Mouse (Mus musculus): Measurements from ENCODE around the gene Arhgef17. TPM values are rescaled to one million over a fixed set of nuclear protein-coding genes. Genes with fewer than 3 reads are reported as not detected.
A peak's percentile ranks its signal among the peaks of the same experiment; 100 is the strongest.

Gene Arhgef17
- polyA plus RNA-seq (2015; fragmentation: Nextera tagmentation; extraction: Ambion mirVana): 7.3 and 7.4 TPM in 2 replicates

- Histone ChIP-seq H3K9me3 (replicated peaks; ENCODE audit: control insufficient read depth, low read length) (no peaks in the 10 kb centered on the region), H3K4me3 (replicated peaks; ENCODE audit: low read length) (peak within 1 kb of the TSS; percentile 84), H3K9ac (ENCODE audit: low read length) (peak within 1 kb of the TSS; percentile 96), H3K36me3 (ENCODE audit: control insufficient read depth, insufficient read depth, low read length) (no peaks in the 10 kb centered on the region), H3K27me3 (ENCODE audit: control insufficient read depth, insufficient read depth, low read length) (no peaks in the 10 kb centered on the region), H3K4me1 (ENCODE audit: control insufficient read depth, insufficient read depth, low read length) (peaks cover 41% of the 10 kb centered on the region), H3K4me2 (ENCODE audit: low read depth, low read length) (peak within 1 kb of the TSS; percentile 88), H3K27ac (ENCODE audit: low read length) (peak within 1 kb of the TSS; percentile 100)
- ATAC-seq (ENCODE audit: insufficient read depth, low FRiP score): peak; percentile 75
- 1% methylated on average over 35 of the region's 35 CpGs for WGBS
These were observed at the start of gene Arhgef17 for GRCm38 (mm10) chr7:100931926-100932480. Gene Arhgef17 (minus strand): TSS chr7:100932107.

- no peaks in the 10 kb centered on the region for H3K9me3 ChIP-seq (replicated peaks; ENCODE audit: control insufficient read depth, low read length)
- peak overlapping the region; percentile 48 for H3K9ac ChIP-seq (ENCODE audit: low read length)
- peaks cover 20% of the 10 kb centered on the region for H3K4me1 ChIP-seq (ENCODE audit: control insufficient read depth, insufficient read depth, low read length)
- H3K27ac ChIP-seq (ENCODE audit: low read length): peak overlapping the region; percentile 57
- no peak overlapping the region for H3K4me3 ChIP-seq (replicated peaks; ENCODE audit: low read length)
- 0 out of 2 replicates have a peak overlapping the region, but pooled peaks have one; percentile 12 for H3K4me2 ChIP-seq (ENCODE audit: low read depth, low read length)
- H3K27me3 ChIP-seq (ENCODE audit: control insufficient read depth, insufficient read depth, low read length): no peaks in the 10 kb centered on the region
- WGBS: 22% methylated on average over 2 of the region's 2 CpGs
- H3K36me3 ChIP-seq (ENCODE audit: control insufficient read depth, insufficient read depth, low read length): no peaks in the 10 kb centered on the region
- ATAC-seq (ENCODE audit: insufficient read depth, low FRiP score): peak; percentile 89; the same call in 1 of the 2 replicates
These were observed 47.3 kb upstream of the Arhgef17 start for GRCm38 (mm10) chr7:100979175-100979574.

- no peak overlapping the region for H3K9ac ChIP-seq (ENCODE audit: low read length)
- H3K9me3 ChIP-seq (replicated peaks; ENCODE audit: control insufficient read depth, low read length): no peaks in the 10 kb centered on the region
- H3K27ac ChIP-seq (ENCODE audit: low read length): no peak overlapping the region
- H3K4me1 ChIP-seq (ENCODE audit: control insufficient read depth, insufficient read depth, low read length): peaks cover 24% of the 10 kb centered on the region
- no peak overlapping the region for H3K4me2 ChIP-seq (ENCODE audit: low read depth, low read length)
- no peak for ATAC-seq (ENCODE audit: insufficient read depth, low FRiP score)
- H3K4me3 ChIP-seq (replicated peaks; ENCODE audit: low read length): no peak overlapping the region
- H3K27me3 ChIP-seq (ENCODE audit: control insufficient read depth, insufficient read depth, low read length): no peaks in the 10 kb centered on the region
- 86% methylated on average over 5 of the region's 5 CpGs for WGBS
- H3K36me3 ChIP-seq (ENCODE audit: control insufficient read depth, insufficient read depth, low read length): no peaks in the 10 kb centered on the region
These were observed 46.3 kb upstream of the Arhgef17 start for GRCm38 (mm10) chr7:100978171-100978570.

GRCm38 (mm10) chr7:100974135-100974903 is 42.4 kb upstream of the Arhgef17 start, which contains the start of gene P2ry6:
Gene P2ry6 (minus strand): TSS chr7:100974649.
- Histone ChIP-seq H3K27me3 (ENCODE audit: control insufficient read depth, insufficient read depth, low read length) (0 out of 2 replicates have a peak, but pooled peaks cover 4% of the 10 kb centered on the region), H3K27ac (ENCODE audit: low read length) (no peak within 1 kb of the TSS), H3K4me1 (ENCODE audit: control insufficient read depth, insufficient read depth, low read length) (peaks cover 20% of the 10 kb centered on the region), H3K4me2 (ENCODE audit: low read depth, low read length) (peak within 1 kb of the TSS; percentile 68), H3K9ac (ENCODE audit: low read length) (peak within 1 kb of the TSS; percentile 68), H3K4me3 (replicated peaks; ENCODE audit: low read length) (peak within 1 kb of the TSS; percentile 44), H3K9me3 (replicated peaks; ENCODE audit: control insufficient read depth, low read length) (no peaks in the 10 kb centered on the region), H3K36me3 (ENCODE audit: control insufficient read depth, insufficient read depth, low read length) (no peaks in the 10 kb centered on the region)
- 5% methylated on average over 36 of the region's 36 CpGs for WGBS
- peak; percentile 28; the same call in 1 of the 2 replicates for ATAC-seq (ENCODE audit: insufficient read depth, low FRiP score)

GRCm38 (mm10) chr7:100972875-100973274 is 41.0 kb upstream of the Arhgef17 start:
- Histone ChIP-seq H3K4me1 (ENCODE audit: control insufficient read depth, insufficient read depth, low read length) (peaks cover 11% of the 10 kb centered on the region), H3K4me2 (ENCODE audit: low read depth, low read length) (no peak overlapping the region), H3K36me3 (ENCODE audit: control insufficient read depth, insufficient read depth, low read length) (no peaks in the 10 kb centered on the region), H3K27me3 (ENCODE audit: control insufficient read depth, insufficient read depth, low read length) (0 out of 2 replicates have a peak, but pooled peaks cover 4% of the 10 kb centered on the region), H3K9me3 (replicated peaks; ENCODE audit: control insufficient read depth, low read length) (no peaks in the 10 kb centered on the region), H3K9ac (ENCODE audit: low read length) (no peak overlapping the region), H3K4me3 (replicated peaks; ENCODE audit: low read length) (no peak overlapping the region), H3K27ac (ENCODE audit: low read length) (no peak overlapping the region)
- WGBS: 53% methylated on average over 3 of the region's 3 CpGs
- no peak for ATAC-seq (ENCODE audit: insufficient read depth, low FRiP score)

- Histone ChIP-seq H3K4me3 (replicated peaks; ENCODE audit: low read length) (no peak overlapping the region), H3K9me3 (replicated peaks; ENCODE audit: control insufficient read depth, low read length) (no peaks in the 10 kb centered on the region), H3K27ac (ENCODE audit: low read length) (no peak overlapping the region), H3K36me3 (ENCODE audit: control insufficient read depth, insufficient read depth, low read length) (no peaks in the 10 kb centered on the region), H3K9ac (ENCODE audit: low read length) (no peak overlapping the region), H3K27me3 (ENCODE audit: control insufficient read depth, insufficient read depth, low read length) (0 out of 2 replicates have a peak, but pooled peaks cover 4% of the 10 kb centered on the region), H3K4me2 (ENCODE audit: low read depth, low read length) (no peak overlapping the region), H3K4me1 (ENCODE audit: control insufficient read depth, insufficient read depth, low read length) (peaks cover 3% of the 10 kb centered on the region; the same call in 1 of the 2 replicates)
- WGBS: 75% methylated on average over 10 of the region's 10 CpGs
- ATAC-seq (ENCODE audit: insufficient read depth, low FRiP score): no peak
These were observed 37.2 kb upstream of the Arhgef17 start for GRCm38 (mm10) chr7:100968874-100969659.

- H3K9ac ChIP-seq (ENCODE audit: low read length): no peak overlapping the region
- H3K27me3 ChIP-seq (ENCODE audit: control insufficient read depth, insufficient read depth, low read length): 0 out of 2 replicates have a peak, but pooled peaks cover 4% of the 10 kb centered on the region
- H3K9me3 ChIP-seq (replicated peaks; ENCODE audit: control insufficient read depth, low read length): no peaks in the 10 kb centered on the region
- H3K4me1 ChIP-seq (ENCODE audit: control insufficient read depth, insufficient read depth, low read length): no peaks in the 10 kb centered on the region
- H3K4me3 ChIP-seq (replicated peaks; ENCODE audit: low read length): no peak overlapping the region
- no peak for ATAC-seq (ENCODE audit: insufficient read depth, low FRiP score)
- H3K36me3 ChIP-seq (ENCODE audit: control insufficient read depth, insufficient read depth, low read length): no peaks in the 10 kb centered on the region
- no peak overlapping the region for H3K27ac ChIP-seq (ENCODE audit: low read length)
- 60% methylated on average over 6 of the region's 6 CpGs for WGBS
- no peak overlapping the region for H3K4me2 ChIP-seq (ENCODE audit: low read depth, low read length)
These were observed 36.5 kb upstream of the Arhgef17 start for GRCm38 (mm10) chr7:100968376-100968775.

GRCm38 (mm10) chr7:100967850-100968249 is 35.9 kb upstream of the Arhgef17 start:
- Histone ChIP-seq H3K9me3 (replicated peaks; ENCODE audit: control insufficient read depth, low read length) (no peaks in the 10 kb centered on the region), H3K4me3 (replicated peaks; ENCODE audit: low read length) (no peak overlapping the region), H3K36me3 (ENCODE audit: control insufficient read depth, insufficient read depth, low read length) (no peaks in the 10 kb centered on the region), H3K9ac (ENCODE audit: low read length) (no peak overlapping the region), H3K27ac (ENCODE audit: low read length) (no peak overlapping the region), H3K4me2 (ENCODE audit: low read depth, low read length) (no peak overlapping the region), H3K27me3 (ENCODE audit: control insufficient read depth, insufficient read depth, low read length) (0 out of 2 replicates have a peak, but pooled peaks cover 1% of the 10 kb centered on the region), H3K4me1 (ENCODE audit: control insufficient read depth, insufficient read depth, low read length) (no peaks in the 10 kb centered on the region)
- WGBS: 76% methylated on average over 9 of the region's 9 CpGs
- no peak for ATAC-seq (ENCODE audit: insufficient read depth, low FRiP score)

Measured in stomach, embryonic 16.5 days (tissue).